Mouse (Mus musculus): ENCODE measurements at regions not wholly inside any gene's neighbourhood (a gene's known extent, or its start where the extent isn't known, plus 50 kb on each side); places are given as distances from the start of the nearest gene placed in this dataset.

DNA sequence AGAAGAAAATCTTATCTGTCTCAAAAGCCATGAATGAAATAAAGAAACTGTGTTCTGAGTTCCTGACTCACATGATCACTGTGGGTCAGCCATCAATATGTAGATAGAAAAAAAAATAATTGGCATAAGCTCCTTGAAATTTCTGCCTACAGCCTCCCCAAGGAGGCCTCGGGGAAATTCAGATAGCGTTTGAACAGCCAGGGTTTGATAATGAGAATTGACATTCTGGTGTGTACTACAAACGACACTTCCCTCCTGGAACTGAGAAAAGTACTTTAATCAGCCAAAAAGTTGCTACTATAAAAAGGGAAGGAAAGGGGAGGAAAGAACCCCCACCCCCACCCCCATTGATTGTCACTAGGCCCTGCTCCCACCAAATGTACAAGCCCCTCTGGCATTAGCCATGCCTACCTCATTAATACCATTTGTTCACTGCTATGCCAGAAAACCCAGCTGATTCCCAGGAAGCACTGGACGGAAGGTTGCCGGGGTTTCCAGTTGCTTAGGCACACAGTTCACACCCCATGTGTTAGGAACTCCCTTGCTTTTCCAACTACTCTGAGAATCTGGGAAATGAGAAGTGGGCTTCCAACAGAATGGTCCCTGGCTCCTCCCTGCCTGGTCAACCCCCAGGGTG lies 78.4 kb upstream of the Klf7 start:
- no peak for DNase-seq (ENCODE audit: low read depth, low spot score)

DNA sequence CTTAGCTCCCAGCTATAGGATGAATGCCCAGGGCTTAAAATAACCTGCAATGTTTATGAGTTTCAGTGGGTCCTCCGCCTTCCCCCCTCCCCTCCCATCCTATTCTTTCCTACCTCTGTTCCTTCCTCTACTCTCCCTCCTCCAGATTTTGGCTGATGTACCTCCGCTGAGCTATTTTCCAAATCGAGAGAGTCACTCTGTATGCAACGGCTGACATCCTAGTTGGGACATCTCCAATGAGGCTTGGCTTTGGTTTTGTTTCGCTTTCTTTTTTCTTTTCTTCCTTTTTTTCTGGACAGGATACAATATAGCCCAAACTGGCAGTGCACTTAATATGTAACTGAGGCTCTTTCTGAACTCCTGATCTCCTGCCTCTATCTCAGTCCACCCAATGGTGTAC lies 76.7 kb upstream of the Klf7 start:
- no peak for DNase-seq (ENCODE audit: low read depth, low spot score)

DNA sequence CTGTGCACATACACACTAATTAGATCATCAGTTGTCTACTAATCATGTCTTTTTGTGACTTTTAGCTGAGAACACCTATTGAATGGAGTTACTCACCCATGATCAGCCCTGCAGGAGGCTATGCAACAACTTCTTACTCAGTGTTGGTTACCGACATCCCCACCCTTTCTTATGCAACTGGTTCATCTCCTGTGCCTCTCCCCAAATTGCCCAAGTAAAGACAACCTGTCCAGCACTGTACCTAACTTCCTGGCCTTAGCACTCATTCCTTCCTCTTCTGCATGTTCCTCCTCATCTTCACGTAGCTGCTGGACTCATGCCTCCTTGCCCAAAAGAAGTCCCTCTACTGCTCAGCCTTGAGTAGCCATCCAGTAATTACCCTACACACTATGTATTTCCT lies 76.2 kb upstream of the Klf7 start:
- DNase-seq (ENCODE audit: low read depth, low spot score): no peak

DNA sequence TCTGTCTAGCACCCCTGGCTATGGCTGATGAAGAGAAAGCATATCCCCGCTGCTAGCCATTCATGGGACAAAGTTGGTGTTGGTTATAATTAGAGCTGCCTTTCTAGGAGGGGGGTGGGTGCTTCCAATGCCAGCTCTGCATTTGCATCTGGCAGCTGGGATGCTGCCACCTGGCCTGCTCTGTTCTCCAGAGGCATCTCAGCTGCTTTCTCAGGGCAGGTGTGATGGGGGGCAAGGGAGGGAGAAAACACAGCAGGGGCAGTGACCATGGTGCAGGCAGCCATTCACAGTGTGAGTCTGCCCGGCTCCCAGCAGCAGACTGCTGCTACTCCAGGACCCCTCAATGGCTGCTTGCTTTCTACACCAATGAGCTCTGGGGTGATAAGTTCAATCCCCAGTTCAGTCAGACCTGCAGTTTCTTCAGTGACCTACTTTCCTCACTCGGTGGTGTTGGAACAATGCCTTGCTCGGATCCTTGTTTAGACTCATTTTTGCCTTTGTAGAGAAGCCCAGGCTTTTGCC lies 73.9 kb upstream of the Klf7 start:
- no peak for DNase-seq (ENCODE audit: low read depth, low spot score)

DNA sequence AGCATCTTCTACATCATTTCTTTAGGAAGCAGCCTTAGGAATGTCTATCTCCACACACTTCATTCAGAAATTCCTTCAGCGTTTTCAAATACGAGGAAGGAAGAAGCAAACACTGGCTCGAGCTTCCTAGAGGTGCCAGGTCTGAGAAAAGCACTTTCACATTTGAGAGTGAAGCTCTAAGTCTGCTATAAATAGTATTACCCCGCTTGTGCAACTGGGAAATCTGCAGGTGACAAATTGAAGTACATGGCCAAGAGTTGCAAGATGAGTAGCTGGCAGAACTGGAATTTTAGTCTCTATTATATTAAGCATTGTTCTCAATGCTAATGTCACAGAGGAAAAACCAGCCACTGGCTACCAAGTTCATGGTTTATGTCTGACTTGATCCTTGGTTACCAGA lies 73.2 kb upstream of the Klf7 start:
- no peak for DNase-seq (ENCODE audit: low read depth, low spot score)

DNA sequence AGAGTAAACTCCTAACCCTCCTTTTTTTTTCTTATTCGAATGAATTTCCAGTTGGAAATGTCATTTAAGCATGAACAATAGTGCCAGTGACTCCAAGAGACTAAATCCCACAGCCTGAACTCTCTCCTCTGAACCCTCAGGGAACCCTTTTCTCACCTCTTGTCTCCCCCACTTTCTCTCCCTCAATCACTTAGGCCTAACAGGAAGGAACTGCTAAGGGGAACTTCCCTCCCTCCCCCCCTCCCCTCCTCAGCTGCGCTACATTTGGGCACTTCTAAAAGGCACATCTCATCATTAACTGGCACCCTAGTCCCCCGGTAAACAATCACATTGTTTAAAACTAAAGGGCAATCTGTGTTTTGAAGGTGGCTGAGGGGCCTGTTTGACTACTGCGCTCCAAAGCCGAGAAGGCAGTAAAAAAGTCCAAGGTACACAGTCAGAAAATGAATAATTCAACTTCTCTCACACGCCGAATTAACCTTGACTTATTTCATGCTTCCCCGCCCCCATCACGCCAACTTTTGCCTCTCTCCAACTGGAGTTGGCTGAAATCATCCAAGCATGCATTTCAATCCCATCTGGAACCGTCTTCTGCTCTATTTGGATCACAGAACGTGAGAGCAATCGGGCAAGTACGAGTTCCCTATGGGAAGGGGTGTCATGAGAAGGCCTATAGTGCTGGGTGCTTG lies 71.2 kb upstream of the Klf7 start:
- no peak for DNase-seq (ENCODE audit: low read depth, low spot score)

DNA sequence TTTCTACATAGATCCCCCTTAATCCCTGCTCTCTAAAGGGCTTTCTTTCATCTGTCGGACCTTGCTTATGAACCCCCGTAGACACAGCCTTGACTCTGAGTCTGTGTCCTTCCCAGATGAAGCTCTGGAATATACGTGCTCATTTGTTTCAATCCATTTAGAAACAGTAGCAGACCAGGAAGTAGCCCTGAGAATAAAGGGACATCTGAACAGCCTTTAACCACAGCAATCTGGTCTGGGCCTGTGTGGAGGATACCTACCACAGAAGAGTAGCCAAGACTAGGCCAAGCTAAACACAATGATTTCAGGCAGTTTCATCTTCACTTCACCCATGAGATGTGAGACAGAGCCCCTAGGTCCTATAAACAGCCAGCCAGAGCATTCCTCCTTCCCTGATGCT lies 70.7 kb upstream of the Klf7 start:
- no peak for DNase-seq (ENCODE audit: low read depth, low spot score)

DNA sequence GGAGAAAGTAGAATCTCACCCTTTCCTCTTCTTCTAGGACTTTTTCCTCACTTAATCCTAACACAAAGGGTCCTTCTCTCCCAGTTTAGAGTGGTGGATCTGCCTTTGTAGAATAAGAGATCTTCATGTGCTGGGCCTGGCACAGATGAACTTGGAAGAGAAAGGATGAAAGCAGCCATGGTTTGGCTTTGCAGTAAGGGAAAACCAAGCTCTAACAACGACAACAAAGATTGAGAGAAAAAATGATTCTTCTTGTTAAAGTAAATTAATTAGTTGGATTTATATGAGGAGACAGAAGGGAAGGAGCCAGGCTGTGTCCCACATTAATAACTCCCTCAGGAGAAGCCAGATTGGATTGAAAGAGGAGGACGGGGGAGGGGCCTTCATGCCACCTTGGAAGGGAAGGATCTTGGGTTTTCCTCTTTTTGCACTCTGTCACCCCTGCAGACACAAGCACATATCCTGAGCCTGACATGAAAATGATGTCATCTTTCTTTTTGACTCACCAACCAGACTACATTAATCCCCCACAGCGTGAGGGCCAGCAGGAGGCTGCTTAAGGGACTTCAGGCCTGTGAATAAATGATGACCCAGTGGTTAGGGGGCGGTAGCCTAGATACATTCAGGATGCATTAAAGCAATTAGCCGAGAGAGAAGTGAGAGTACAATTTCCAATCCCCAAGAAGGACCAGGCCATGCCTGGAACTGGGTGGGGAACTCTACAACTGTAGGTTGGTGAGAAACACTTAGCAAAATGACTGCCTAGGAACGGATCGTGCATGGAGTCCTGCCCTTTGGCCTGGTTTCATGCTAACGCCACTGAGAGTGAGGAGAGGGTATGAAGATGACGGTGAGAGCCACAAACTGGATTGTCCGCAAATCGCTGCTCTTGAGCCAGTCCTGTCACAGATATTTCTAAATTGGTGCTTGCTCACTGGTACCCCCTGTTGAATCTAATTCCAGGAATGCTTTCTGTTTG lies 69.4 kb upstream of the Klf7 start:
- peak; percentile 40 for DNase-seq (ENCODE audit: low read depth, low spot score)

DNA sequence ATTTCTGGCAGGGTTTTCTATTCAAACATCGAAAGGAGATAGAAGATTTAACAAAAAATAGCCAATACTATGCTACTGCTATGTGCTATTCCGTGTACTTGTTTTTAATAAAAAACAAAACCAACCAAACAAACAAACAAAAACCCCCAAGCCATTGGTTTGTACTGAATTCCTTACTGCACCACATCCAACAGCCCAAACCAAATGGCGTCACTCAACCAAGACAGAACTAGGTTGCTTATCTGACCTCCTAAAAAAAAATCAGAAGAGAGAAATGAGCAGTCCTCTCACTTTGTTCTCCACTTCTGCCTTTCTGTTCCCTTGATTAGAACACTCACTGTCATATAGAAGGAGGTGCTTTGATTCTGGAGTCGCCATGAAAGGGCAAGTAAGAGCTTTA lies 68.6 kb upstream of the Klf7 start:
- DNase-seq (ENCODE audit: low read depth, low spot score): no peak

DNA sequence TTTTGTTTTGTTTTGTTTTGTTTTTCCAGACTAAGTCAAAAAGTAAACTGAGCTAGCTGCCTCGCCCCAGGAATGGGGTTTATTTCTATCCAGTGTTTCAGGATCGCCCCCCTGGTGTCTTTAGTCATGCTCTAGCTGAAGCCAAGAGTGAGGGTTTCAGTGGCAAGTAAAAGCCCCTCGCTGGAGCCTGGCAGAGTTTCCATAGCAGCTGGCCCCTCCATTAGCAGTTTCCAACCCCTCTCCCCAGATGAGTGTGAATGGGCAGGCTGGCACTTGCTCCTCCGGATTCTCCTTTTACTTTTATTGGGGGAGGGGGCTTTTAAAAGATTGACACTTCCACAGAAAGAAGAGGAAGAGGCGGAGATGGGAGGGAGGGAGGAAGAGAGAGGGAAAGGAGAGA lies 68.0 kb upstream of the Klf7 start:
- DNase-seq (ENCODE audit: low read depth, low spot score): no peak

DNA sequence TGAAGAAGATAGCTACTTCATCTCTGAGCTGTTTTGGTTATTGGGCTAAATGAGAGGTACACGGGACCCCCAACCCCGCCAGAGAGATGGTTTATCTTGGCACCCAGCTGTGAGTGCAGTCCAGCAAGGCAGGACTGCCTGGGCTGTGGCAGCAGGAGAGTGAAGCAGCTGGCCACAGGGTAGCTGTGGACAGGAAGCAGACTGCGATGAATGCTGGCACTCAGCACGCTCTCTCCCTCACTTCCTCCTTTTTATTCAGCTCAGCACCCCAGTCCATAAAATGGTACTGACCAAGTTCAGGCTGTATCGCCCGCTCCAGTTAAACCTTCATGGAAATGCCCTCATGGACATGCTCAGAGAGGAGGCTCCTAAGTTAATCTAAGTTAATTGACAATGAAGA lies 67.4 kb upstream of the Klf7 start:
- no peak for DNase-seq (ENCODE audit: low read depth, low spot score)

DNA sequence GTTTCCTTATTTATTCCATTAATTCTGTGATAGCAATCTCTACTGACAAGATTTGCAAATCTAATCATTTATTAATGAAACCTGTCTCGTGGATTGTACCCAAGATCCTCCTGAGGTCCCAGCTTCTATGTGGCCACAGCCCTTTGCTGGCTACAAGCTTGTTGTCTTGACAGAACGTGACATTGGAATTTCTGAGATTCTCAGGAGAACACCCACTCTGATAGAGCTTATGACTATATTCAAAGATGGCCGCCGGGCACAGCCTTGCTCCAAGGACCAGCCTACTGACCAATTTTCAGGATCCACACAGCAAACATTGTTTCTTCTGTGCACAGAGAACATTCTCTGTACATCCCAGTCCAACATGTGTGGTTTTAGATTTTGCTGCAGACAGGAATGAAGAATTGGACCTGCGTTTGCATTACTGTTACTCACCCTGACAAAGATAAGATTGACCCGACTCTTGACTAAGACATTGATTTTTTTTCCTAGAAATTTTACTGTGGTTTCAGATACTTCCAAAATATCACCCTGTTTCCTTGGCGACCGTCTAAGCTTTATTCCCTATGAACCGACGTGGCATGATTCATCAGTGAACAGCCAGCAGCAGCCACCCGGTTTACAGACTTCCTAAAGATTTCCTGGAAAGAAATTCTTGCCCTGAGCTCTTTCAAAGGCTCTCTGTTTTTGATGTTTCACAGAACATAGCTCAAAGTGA lies 65.9 kb upstream of the Klf7 start:
- DNase-seq (ENCODE audit: low read depth, low spot score): no peak

DNA sequence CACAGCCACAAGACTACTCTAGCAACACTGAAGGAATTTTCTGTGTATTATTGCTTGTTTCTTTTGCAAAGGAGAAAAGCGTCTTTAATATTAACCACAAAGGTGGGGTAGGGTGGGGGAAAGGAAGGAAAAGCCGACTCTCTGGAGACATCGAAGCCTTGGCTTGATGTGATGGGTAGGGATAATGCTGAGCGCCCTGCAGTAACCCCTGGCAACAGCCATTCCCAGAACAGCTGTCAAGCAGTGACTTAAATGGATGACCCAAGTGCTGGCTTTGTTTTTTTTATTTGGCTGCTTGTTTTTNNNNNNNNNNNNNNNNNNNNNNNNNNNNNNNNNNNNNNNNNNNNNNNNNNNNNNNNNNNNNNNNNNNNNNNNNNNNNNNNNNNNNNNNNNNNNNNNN lies 51.6 kb upstream of the Klf7 start:
- DNase-seq (ENCODE audit: low read depth, low spot score): no peak

DNA sequence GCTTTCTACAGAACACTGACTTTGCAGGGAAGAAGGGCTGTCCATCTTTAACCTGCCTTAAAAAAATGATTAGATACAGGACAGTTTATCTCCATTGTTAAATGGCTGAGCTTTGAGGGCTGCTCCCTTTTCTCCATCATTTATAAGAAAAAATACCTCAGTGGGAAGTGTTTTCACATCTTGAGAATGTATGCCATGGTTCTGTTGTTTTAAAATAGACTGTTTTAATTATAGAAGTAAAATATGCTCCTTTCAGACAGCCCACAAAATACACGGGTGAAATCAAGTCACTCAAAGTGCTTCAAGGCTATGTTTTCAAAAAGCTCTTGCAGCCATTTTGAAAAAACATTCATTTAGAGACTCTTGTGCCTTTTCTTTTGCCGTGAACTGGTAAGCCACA lies 50.0 kb upstream of the Klf7 start:
- DNase-seq (ENCODE audit: low read depth, low spot score): no peak
